Mouse (Mus musculus) cerebellum, adult 11 months (tissue): ENCODE data around the gene Gm15517.

Experiments used
- DNase-seq: peaks from one replicate; pipeline ENCODE4 v3.0.0; 2022

The Gm15517 gene

DNA sequence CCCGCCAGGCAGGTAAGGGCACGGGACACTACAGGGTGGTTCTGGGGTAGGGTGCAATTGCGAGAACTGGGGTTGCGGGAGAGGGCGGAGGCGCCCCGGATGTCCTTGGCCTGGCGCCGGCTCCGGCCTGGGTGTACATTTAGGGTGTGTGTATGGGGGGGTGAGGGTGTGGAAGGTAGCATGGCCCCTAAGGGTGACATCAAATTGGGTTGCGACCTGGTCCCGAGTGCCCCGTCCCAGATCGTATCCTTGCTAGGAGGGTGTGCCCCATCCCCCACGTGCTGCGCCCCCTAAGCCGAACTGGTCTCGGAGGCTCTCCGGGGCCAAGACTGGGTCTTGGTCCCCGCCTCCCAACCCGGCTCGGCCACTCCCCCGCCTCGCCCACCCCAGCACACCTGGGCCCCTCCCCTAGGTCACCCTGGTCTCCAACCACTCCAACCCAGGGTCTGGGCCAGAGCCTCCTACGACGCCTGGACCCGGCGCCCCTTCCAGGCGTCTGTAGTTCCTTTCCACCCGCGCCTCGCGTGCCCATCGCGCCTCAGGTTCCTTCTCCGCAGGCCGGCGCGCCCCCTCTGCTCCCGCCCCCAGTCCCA lies 49.1 kb downstream of the Gm15517 start:
- peak; percentile 45 for DNase-seq

DNA sequence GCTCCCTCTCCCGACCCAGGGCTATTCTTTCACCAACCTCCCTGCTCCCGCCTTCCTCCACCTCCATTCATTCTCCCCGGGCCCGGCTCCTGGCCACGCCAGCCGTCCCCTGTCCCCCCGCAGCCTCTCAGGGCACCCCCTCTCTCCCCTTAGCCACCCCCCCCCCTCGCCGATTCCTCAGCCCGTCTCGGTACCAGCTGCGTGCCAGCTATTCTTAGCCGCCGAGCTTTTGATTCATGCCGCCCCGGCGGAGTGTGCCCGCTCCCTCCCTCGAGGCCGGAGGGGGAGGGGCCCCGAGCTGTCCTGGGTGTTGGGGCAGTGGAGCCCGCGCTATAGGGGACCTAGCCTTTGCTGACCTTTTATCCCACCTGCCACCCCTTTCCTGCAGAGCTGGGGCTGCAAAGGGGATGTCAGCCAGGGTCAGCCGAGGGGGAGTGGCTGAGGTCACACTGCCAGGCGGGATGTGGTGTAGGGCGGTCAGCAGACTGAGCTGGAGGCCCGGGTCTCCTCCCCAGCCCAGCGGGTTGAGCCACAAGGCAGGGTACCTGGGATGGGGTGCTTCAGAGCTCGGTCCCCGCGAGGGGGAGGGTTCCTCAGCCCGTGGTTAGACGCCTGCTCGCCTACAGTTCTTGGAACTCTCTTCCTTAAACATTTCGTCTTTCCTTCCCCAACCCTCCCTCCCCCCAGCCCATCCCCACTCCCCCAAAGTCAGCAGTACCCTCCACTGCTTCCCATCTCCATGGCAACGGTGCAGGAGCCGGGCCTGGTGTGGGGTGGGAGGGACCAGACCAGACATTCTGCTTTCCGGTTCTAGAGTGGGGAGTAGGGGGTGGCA lies 49.8 kb downstream of the Gm15517 start:
- DNase-seq, result peak; percentile 49
